In the genomic region with DNA sequence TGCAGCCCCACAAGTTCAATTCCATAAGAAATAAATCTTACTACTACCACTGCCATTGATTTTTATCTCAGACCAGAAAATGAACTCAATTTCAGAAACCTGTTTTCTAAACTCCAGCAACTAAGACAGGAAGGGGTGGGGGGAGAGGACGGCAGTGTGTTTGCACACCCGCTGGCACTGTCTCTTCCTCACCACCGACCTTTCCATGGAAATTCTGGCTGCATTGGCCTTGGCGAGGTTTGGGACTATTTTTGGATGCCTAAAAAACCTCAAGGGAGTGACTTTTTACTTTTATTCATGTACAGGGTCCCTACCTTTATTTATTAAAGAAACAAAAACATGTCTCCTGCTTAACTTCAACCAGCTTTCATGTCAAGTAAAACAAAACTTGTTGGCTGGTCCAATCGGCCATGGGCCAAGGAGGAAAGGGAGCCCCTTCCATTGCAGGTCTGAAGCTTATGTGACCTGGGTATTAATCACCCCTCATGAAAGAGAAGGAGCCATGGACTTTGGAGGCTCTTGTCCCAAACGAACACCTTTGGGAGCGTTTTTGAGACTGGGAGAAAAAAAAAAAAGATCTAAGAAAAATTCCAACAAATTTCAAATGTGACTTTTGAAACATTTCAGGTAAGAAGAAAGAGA, we compare ENCODE assay signal across 22 mouse cellular contexts.
DNase-seq lines count a peak whose midpoint lies in the region; ATAC-seq and TF ChIP-seq lines count a peak whose summit lies in the region.
"Had no signal": no experiment of that assay in that cellular context is flagged by ENCODE, and none has a peak within 500 bp of the region (broad histone marks: within the 10 kb centered on the region; RNA-seq: fewer than 3 reads in every experiment).

No protein-coding gene starts in this region.

- peak; percentile 28 to 72 for DNase-seq in adrenal gland, adult (ENCODE audit: inconsistent age in 2 of 2, low spot score in 1 of 2)
- no peak for DNase-seq in adrenal gland, postnatal 4 days (ENCODE audit: low spot score in 2 of 2)
- DNase-seq in hindbrain, postnatal 0 days (ENCODE audit: low spot score): peak; percentile 51
- DNase-seq in hindbrain, embryonic 10.5 days (ENCODE audit: low spot score): no peak
- DNase-seq in spleen, adult 2 months (ENCODE audit: low read depth in 1 of 2, low spot score in 2 of 2): no peak
- DNase-seq in spleen, adult 12 weeks (ENCODE audit: low spot score): no peak
- DNase-seq in heart, postnatal 25 days (ENCODE audit: low spot score): no peak
- DNase-seq in frontal cortex, postnatal 36 days (ENCODE audit: low spot score in 2 of 2): no peak
- DNase-seq: gastrocnemius, postnatal 25 days; kidney, adult 8-10 months; lung, embryonic 14.5 days; lung, postnatal 14 days had no signal

- H3K4me2 ChIP-seq in hindbrain, postnatal 0 days (ENCODE audit: low read depth, low read length): no peak overlapping the region
- H3K4me2 ChIP-seq: heart, embryonic 15.5 days; liver, embryonic 15.5 days; lung, embryonic 14.5 days; midbrain, embryonic 12.5 days; neural tube, embryonic 15.5 days; stomach, embryonic 15.5 days had no signal

- H3K4me1 ChIP-seq in hindbrain, postnatal 0 days (ENCODE audit: insufficient read depth, low read length): no peaks in the 10 kb centered on the region
- H3K4me1 ChIP-seq in hindbrain, embryonic 10.5 days (replicated peaks): no peaks in the 10 kb centered on the region
- no peaks in the 10 kb centered on the region for H3K4me1 ChIP-seq in spleen, adult 2 months (ENCODE audit: control insufficient read depth, insufficient read depth, insufficient read length)
- H3K4me1 ChIP-seq: liver, embryonic 15.5 days; midbrain, embryonic 12.5 days; neural tube, embryonic 15.5 days; stomach, embryonic 15.5 days had no signal

- no peak for TF ChIP-seq POLR2A in spleen, adult 2 months (IDR thresholded peaks at IDR 0.05; ENCODE audit: low read depth, low read length)

- H3K4me3 ChIP-seq in hindbrain, postnatal 0 days (ENCODE audit: low read length): no peak overlapping the region
- H3K4me3 ChIP-seq in hindbrain, embryonic 10.5 days: no peak overlapping the region
- H3K4me3 ChIP-seq in spleen, adult 2 months (ENCODE audit: extremely low read depth, insufficient read depth, insufficient read length): no peak overlapping the region
- H3K4me3 ChIP-seq: heart, embryonic 10.5 days; heart, embryonic 15.5 days; liver, embryonic 15.5 days; midbrain, embryonic 12.5 days; neural tube, embryonic 15.5 days; stomach, embryonic 15.5 days had no signal

- H3K36me3 ChIP-seq in hindbrain, postnatal 0 days (ENCODE audit: insufficient read depth, low read length): no peaks in the 10 kb centered on the region
- no peaks in the 10 kb centered on the region for H3K36me3 ChIP-seq in hindbrain, embryonic 10.5 days
- no peaks in the 10 kb centered on the region for H3K36me3 ChIP-seq in spleen, adult 2 months (ENCODE audit: control insufficient read depth, insufficient read depth, low read length)
- H3K36me3 ChIP-seq: heart, embryonic 10.5 days; heart, embryonic 15.5 days; liver, embryonic 15.5 days; midbrain, embryonic 12.5 days; neural tube, embryonic 15.5 days; stomach, embryonic 15.5 days had no signal

- no peak for TF ChIP-seq CTCF in hindbrain, postnatal 0 days (IDR thresholded peaks at IDR 0.05; ENCODE audit: low read depth)
- TF ChIP-seq CTCF in spleen, adult 2 months (IDR thresholded peaks at IDR 0.05; ENCODE audit: extremely low read depth, insufficient read depth, insufficient read length, insufficient replicate concordance): no peak

- H3K27me3 ChIP-seq in hindbrain, postnatal 0 days (ENCODE audit: insufficient read depth, low read length): no peaks in the 10 kb centered on the region
- H3K27me3 ChIP-seq in hindbrain, embryonic 10.5 days (ENCODE audit: insufficient read depth, poor library complexity, severe bottlenecking): no peaks in the 10 kb centered on the region
- no peaks in the 10 kb centered on the region for H3K27me3 ChIP-seq in spleen, adult 2 months (ENCODE audit: control insufficient read depth, insufficient read depth, low read length)
- H3K27me3 ChIP-seq: CH12.LX; heart, embryonic 15.5 days; liver, embryonic 15.5 days; midbrain, embryonic 12.5 days; neural tube, embryonic 15.5 days; stomach, embryonic 15.5 days had no signal

- no peak for ATAC-seq in hindbrain, postnatal 0 days
- ATAC-seq: activated CD4-positive, CD25-positive, alpha-beta regulatory T cell, adult 4 months; intestine, embryonic 16.5 days had no signal

- H3K9me3 ChIP-seq in hindbrain, postnatal 0 days (ENCODE audit: low read length): no peaks in the 10 kb centered on the region
- no peaks in the 10 kb centered on the region for H3K9me3 ChIP-seq in hindbrain, embryonic 10.5 days
- H3K9me3 ChIP-seq: heart, embryonic 10.5 days; heart, embryonic 15.5 days; liver, embryonic 15.5 days; midbrain, embryonic 12.5 days; neural tube, embryonic 15.5 days; stomach, embryonic 15.5 days had no signal

- intact Hi-C loops in heart, postnatal 25 days (cut with DNase I): no loop called here

- 54% methylated on average over 7 of the region's 7 CpGs for WGBS in hindbrain, postnatal 0 days
- WGBS in hindbrain, embryonic 10.5 days: 72% methylated on average over 7 of the region's 7 CpGs
- 73% methylated on average over 7 of the region's 7 CpGs for WGBS in spleen, adult 2 months

- no peak overlapping the region for H3K9ac ChIP-seq in hindbrain, postnatal 0 days (replicated peaks; ENCODE audit: low read length)
- H3K9ac ChIP-seq: heart, embryonic 15.5 days; liver, embryonic 15.5 days; lung, embryonic 14.5 days; midbrain, embryonic 12.5 days; neural tube, embryonic 15.5 days; stomach, embryonic 15.5 days had no signal

- H3K27ac ChIP-seq in hindbrain, postnatal 0 days: no peak overlapping the region
- no peak overlapping the region for H3K27ac ChIP-seq in hindbrain, embryonic 10.5 days
- H3K27ac ChIP-seq in spleen, adult 2 months (ENCODE audit: insufficient read depth, low read length): peak overlapping the region; percentile 9; the same call in 1 of the 2 replicates
- H3K27ac ChIP-seq: heart, embryonic 10.5 days; heart, embryonic 15.5 days; kidney, postnatal 0 days; liver, embryonic 15.5 days; midbrain, embryonic 12.5 days; neural tube, embryonic 15.5 days; stomach, embryonic 15.5 days had no signal

Comparison
In these comparisons a context has a peak if more than half of its experiments do, and no peak if none do; other contexts are left out.
1. DNase-seq: peak in adrenal gland, adult (2 of 2) and hindbrain, postnatal 0 days (single experiment); none in adrenal gland, postnatal 4 days (0 of 2), hindbrain, embryonic 10.5 days (single experiment), spleen, adult 2 months (0 of 2), spleen, adult 12 weeks (single experiment), heart, postnatal 25 days (single experiment) and frontal cortex, postnatal 36 days (0 of 2).